Mouse (Mus musculus) ovary, postnatal 10 days (tissue): ENCODE results near the gene Tatdn3.

ENCODE experiments used
- DNase-seq: peaks from one replicate; pipeline ENCODE4 v3.0.0; 2022; ENCODE audit warnings: low spot score

Gene Tatdn3

GRCm38 (mm10) chr1:191062781-191063485, at the start of gene Tatdn3, which contains the start of gene Nsl1:
Tatdn3 (minus strand) TSS chr1:191062932.
Nsl1 (plus strand) TSS chr1:191063012.
- peak; percentile 94 for DNase-seq

- DNase-seq, result no peak
These were observed 48.4 kb upstream of the Tatdn3 start for GRCm38 (mm10) chr1:191111146-191111545.

GRCm38 (mm10) chr1:191109907-191110306, 47.2 kb upstream of the Tatdn3 start:
- DNase-seq, result no peak

- no peak for DNase-seq
These were observed 44.6 kb upstream of the Tatdn3 start for GRCm38 (mm10) chr1:191107306-191107705.

- DNase-seq, result no peak
These were observed 42.5 kb upstream of the Tatdn3 start for GRCm38 (mm10) chr1:191105246-191105645.

GRCm38 (mm10) chr1:191102730-191103370, 40.1 kb upstream of the Tatdn3 start:
- DNase-seq, result no peak

- no peak for DNase-seq
These were observed 37.1 kb upstream of the Tatdn3 start for GRCm38 (mm10) chr1:191099772-191100291.

- DNase-seq, result no peak
These were observed 36.4 kb upstream of the Tatdn3 start for GRCm38 (mm10) chr1:191099114-191099513.

GRCm38 (mm10) chr1:191097802-191098747, 35.3 kb upstream of the Tatdn3 start, which contains the start of gene Batf3:
Batf3 (plus strand) TSS chr1:191097847.
- DNase-seq, result no peak

GRCm38 (mm10) chr1:191096871-191097681, 34.3 kb upstream of the Tatdn3 start:
- no peak for DNase-seq

GRCm38 (mm10) chr1:191095019-191095418, 32.3 kb upstream of the Tatdn3 start:
- no peak for DNase-seq

GRCm38 (mm10) chr1:191093578-191093977, 30.8 kb upstream of the Tatdn3 start:
- no peak for DNase-seq

GRCm38 (mm10) chr1:191092050-191092449, 29.3 kb upstream of the Tatdn3 start:
- DNase-seq, result no peak

GRCm38 (mm10) chr1:191089355-191089754, 26.6 kb upstream of the Tatdn3 start:
- DNase-seq, result no peak

- no peak for DNase-seq
These were observed 25.2 kb upstream of the Tatdn3 start for GRCm38 (mm10) chr1:191087955-191088354.

GRCm38 (mm10) chr1:191086960-191087359, 24.2 kb upstream of the Tatdn3 start:
- DNase-seq, result no peak

- no peak for DNase-seq
These were observed 23.7 kb upstream of the Tatdn3 start for GRCm38 (mm10) chr1:191086304-191086878.

- DNase-seq, result no peak
These were observed 22.9 kb upstream of the Tatdn3 start for GRCm38 (mm10) chr1:191085597-191085996.

GRCm38 (mm10) chr1:191084951-191085559, 22.3 kb upstream of the Tatdn3 start:
- DNase-seq, result no peak

- no peak for DNase-seq
These were observed 20.5 kb upstream of the Tatdn3 start for GRCm38 (mm10) chr1:191083230-191083629.
